Mouse (Mus musculus): ENCODE measurements around the gene Rspo1.

The Rspo1 gene

DNA sequence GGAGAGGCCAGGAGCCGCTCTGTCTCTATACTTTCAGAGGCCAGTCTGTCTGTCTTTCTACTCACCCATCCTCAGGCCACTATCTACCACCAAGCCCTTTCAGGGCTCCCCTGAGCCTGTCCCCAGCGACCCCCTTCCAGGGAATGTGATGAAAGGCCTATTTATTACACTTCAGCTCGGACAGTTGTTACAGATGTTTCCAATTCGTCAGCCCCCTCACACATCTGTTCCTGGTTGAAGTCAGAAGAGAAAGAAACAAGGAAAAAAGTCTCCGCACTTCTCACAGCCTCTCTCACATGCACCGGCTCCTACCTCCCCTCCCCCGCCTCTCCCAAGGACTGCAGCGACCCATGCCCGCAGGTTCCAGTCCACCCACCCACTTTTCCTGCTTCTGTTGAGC, 13.9 kb upstream of the Rspo1 start:
- no peak for DNase-seq (ENCODE audit: low spot score in 2 of 2)

DNA sequence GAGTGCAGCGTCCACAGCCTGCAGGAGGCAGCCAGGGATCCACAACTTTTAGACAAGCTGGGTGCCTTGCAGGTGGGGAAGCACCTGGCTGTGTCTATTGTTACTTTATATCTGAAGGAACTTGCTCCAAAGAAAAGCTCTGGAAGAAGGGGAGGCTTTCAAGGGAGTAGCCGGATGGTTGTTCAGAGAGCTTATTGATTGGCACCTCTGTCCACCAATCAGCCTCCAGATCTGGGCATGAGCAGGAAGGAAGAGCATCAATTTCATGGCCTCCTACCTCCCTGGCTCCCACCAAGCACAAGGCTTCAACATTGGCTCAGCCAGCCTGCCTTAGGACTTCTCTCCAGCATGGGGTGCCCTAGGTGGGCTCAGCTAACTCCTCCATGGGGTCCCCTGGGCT, 12.9 kb upstream of the Rspo1 start:
- DNase-seq (ENCODE audit: low spot score in 2 of 2), result no peak

DNA sequence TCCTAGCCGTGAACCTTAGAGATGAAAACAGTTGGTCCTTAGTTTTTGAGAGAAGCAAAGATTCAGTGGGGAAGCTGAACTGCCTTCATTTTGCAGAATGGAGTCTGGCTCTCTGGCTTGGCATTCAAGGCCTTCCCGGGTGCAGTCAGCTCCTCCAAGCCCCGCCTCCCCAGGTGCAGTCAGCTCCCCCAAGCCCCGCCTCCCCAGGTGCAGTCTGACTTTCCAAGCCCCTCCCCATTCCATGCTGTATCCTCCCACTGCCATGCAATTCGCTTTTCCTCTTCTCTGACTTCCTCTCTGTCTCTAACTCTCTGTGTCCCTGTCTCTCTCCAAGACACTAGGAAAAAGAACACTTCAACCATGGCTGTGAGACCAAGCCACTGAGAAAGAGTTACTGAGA, 8.0 kb upstream of the Rspo1 start:
- no peak for DNase-seq (ENCODE audit: low spot score in 2 of 2)

DNA sequence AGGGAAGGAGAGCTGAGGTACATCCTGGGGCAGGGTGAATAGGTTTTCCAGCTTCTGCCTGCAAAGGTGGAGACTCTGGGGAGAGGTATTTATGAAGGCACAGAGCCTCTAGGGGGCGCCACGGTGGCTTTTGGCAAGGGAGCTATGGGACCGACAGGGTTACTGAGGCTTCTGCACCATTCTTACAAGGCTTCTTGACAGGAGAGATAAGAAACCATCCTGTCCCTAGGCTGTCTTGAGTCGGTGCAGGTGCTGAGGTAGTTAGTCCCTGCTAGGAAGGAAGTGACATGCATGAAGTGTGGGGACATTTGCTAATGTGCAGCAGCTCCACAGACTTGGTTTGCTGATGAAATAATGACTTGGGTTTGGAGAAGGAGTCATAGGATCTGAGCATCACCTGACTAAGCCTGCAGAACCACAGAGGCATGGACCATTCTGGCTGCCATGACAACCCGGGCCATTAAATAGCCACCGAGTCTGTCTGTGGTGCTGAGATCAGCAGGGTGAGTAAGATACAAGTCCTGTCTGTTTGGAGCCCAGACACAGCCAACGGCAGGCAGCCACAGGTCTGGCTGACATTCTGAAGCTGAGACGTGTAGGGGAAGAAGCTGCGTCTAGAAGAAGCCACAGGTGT, 2.2 kb upstream of the Rspo1 start:
- no peak for DNase-seq (ENCODE audit: low spot score in 2 of 2)

DNA sequence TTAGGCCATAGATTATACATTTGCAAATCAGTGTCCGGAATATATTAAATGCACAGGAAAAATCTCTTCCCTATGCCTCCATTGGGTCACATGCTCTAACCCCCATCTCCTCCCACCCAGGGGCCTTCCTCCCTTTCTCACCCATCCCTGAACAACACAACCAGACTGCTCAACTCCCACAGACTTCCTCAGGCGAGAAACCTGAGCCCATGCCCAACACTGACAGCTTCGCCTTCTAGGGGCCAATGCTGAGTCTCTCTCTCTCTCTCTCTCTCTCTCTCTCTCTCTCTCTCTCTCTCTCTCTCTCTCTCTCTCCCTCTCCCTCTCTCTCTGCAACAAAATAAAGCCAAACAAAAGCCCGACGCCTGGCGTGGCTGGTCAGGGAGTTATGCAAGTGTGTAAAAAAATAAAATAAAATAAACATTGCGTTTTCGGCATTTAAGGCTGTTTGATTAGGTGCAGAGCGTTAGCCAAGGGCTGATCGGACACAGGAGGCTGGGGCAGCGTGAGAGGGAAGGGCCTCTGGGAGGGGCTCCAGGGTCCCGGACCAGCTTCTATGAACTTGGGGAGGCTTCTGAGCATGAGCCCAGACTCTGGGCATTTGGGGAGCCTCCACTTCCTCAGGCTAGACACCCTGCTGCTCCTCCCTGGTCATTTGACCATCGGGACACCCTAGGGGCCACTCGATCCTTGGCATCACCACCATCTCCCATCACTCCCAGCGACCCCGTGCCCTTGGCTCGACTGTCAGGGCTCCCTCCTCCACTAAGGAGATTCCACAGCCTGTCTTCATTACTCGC, 1.2 kb upstream of the Rspo1 start:
- no peak for DNase-seq (ENCODE audit: low spot score in 2 of 2)

DNA sequence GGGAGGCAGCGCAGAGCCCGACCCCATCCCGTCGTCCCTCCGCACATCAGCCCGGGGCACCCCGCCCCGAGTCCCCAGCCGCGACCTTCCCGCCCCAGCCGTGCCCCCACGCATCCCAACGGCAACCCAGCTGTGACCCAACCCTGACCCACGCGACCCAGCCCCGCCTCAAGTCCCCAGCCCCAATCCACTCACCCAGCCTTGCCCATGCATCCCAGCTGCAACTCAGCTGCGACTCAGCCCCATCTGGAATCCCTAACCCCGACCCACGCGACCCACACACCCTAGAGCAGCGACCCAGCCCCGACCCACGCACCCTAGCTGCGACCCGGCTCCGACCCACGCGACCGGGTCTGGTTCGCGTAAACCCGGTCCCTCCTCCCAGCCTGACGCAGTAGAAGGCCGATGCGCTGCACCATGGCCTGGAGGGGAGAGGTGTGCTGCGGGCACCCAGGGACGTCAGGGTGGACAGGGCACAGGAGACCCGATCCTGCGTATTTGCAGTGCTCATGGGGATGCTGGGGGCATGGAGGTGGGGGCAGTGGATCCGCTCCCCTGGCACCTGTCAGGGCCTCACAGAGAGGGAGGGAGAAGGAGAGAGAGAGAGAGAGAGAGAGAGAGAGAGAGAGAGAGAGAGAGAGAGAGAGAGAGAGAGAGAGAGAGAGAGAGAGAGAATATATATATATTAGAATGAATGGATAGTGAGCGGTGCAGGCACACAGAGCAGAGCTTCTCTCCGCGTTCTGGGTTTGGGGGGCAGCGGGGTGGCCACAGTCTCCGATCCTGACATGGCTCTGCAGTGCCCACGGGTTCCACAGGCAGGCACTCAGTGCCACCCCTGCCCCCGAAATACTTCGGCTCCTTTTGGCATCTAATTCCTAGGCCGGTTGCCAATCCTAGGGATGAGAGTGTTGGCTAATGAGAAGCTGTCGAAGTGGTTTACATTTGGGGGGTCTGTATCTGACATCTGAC, 795 bp downstream of the Rspo1 start:
- DNase-seq (ENCODE audit: low spot score in 2 of 2), result no peak

DNA sequence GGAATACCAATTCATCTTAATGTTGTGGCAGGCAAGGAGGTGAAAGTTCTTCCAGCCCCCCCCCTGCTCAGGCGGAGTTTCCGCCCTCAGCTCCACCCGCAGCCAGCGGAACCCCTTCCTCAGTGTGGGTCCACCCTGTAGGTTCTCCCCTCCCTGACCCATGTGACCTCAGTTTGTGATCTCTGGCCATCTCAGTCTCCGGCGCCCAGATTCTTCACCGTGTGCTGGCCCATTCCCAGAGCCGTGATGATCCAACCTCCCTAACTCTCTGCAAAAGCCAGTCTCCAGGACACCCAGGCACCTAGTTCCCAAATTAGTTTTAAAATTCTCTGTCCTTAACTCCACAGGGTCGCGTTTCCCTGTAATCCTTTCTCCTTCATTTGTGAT, 1.5 kb downstream of the Rspo1 start:
- DNase-seq (ENCODE audit: low spot score in 2 of 2), result no peak

DNA sequence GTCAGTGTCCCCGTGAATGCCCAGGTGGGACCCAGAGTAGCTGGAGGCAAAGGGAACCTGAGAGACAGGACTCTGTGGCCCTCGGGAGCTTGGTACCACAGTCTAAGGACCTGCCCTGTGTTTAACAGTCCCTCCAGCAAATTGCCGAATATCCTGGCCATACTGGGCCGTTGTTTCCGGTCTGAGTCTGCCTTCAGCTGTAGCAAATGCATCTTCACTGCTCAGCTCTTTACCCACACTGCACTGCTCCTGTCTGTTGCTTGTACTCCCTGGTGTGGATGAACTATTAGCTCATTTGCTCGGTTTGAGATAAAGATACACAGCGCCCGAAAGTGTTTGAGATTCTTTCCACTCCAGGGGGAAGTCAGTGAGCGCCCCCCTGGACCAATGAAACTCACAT, 2.2 kb downstream of the Rspo1 start:
- no peak for DNase-seq (ENCODE audit: low spot score in 2 of 2)

DNA sequence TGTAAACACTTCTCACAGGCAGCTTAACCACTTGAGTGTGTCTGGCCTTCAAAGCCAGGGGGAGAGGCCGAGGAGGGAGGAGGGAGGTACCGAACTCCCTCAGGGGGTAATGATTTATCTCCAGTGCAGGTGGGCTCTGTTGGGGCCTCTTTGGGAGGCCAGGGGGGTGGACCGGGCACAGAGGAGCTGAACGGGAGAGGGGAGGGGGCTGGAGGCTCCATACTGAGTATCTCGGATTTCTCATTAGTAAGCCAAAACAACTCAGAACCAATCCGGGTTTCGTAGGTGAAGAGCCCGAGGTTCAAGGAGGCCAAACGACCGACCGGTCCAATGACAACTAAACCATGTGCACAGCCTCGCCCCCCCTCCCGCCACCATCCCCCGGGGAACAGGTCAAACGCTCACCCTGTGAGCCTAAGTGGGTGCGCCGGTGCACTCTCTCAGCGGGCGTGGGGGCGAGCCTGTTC, 3.6 kb downstream of the Rspo1 start:
- no peak for DNase-seq (ENCODE audit: low spot score in 2 of 2)

DNA sequence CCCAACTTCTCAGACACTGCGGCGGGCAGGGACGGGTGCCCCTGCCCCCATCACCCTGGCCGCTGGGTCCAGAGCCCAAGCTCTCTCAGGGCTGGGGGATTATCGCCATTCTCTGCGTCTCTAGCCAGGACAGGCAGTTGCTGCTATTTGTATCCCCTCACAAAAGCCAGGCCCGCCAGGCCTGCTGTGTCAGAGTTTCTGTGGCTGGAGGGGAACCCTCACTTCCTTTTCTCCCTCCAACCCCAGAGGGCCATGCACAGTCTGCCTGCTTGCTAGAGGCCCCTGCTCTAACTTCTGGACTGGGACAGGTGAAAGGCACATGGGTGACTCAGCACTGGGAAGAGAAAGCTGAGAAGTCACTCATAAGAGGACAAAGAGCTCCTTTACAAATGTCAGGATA, 4.1 kb downstream of the Rspo1 start:
- DNase-seq (ENCODE audit: low spot score in 2 of 2), result no peak

DNA sequence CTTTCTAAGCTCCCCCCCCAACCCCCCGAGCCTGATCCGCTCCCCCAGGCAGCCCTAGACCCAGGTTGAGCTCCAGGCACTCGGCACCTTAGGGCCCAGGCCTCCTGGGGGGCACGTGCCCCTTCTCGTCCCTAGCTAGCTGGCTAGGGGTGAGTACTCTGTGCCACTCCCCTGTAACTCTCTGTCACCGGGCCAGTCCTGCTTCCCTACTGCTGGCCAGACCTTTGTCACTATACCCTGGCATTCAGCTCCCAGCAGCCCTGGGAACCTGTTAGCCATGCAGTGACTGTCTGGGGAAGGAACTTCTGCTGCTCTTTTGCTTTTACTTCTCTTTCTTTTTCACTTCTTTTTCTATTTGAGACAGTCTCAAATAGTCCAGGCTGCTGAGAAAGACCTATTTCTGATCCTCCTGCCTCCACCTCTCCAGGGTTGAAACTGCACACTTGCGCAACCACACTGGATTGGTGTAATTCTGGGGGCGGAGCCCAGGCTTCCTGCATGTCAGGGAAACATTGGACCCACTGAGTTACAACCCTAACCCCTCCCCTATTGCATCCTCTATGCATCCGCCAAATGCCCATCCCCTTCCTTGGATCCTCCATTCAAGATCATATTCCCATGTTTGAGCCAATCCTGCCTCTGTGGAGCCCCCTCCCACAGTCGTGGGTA, 11.4 kb downstream of the Rspo1 start:
- no peak for DNase-seq (ENCODE audit: low spot score in 2 of 2)

DNA sequence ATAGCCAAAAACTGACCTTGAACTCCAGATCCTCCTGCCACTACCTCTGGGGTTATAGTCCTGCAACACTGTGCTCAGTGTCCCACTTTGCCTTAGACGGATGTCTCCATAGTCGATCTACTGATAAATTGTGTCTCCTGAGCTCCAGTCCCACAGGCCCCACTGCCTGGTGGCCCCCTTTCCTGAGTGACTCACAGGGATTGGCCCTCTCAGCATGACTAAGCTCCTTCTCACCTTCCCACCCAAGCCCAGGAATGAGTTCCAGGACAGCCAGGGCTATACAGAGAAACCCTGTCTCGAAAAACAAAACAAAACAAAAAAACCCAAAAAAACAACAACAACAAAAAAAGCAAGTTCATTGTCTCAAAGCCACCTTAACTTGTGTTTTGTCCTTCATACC, 13.3 kb downstream of the Rspo1 start:
- no peak for DNase-seq (ENCODE audit: low spot score in 2 of 2)

DNA sequence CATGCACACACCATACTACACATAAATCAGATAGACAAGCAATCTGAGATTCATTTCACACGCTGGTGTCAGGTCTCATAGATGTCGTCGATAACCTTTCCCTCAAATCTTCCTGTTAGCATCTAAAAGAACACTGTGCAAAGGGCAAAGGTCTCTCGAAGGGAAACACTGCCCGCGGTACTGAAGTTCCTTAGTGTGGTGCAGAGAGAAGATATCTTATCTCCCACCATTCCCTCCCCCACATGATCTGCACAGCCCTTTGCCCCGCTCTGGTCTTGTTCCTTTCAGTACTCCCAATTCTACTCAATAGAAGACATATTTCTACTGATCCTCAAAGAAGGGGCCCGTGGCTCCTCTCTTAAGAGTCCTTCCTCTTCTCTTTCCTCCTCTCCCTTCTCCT, 16.7 kb downstream of the Rspo1 start:
- no peak for DNase-seq (ENCODE audit: low spot score in 2 of 2)

DNA sequence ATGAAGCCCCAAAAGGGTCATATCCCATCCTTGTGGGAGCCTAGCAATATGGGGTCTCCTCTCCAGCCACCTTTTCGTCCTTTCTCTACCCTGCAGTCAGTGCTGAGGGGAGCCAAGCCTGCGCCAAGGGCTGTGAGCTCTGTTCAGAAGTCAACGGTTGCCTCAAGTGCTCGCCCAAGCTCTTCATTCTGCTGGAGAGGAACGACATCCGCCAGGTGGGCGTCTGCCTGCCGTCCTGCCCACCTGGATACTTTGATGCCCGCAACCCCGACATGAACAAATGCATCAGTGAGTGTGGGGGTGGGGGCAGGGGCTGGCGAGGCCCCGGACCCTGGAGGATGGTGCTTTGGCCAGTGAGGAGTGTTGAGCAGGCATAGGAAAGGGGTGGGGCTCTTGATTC, 18.7 kb downstream of the Rspo1 start:
- DNase-seq (ENCODE audit: low spot score in 2 of 2), result no peak

DNA sequence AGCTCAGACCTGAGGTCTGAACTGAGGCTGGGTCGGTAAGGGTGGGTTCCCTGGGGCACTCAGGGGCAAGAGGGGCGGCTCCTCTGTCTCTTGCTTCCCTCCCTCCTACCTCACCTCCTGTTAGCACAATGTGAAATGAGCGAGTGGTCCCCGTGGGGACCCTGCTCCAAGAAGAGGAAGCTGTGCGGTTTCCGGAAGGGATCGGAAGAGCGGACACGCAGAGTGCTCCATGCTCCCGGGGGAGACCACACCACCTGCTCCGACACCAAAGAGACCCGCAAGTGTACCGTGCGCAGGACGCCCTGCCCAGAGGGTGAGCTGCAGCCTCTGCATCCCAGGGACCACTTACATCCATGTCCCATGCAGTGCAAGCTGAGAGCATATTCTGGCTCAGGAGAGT, 21.2 kb downstream of the Rspo1 start:
- DNase-seq (ENCODE audit: low spot score in 2 of 2), result no peak

DNA sequence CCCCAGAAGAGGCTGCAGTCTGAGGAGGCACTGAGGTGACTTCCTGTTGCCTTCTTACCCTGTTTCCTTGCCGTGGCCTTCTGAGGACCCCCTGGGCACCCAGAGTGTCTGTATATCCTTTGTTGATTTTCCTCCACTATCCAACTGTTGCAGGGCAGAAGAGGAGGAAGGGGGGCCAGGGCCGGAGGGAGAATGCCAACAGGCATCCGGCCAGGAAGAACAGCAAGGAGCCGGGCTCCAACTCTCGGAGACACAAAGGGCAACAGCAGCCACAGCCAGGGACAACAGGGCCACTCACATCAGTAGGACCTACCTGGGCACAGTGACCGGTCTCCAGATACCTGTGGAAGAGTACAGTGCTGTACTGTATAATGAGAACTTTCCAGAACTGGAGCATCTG, 22.0 kb downstream of the Rspo1 start:
- no peak for DNase-seq (ENCODE audit: low spot score in 2 of 2)

DNA sequence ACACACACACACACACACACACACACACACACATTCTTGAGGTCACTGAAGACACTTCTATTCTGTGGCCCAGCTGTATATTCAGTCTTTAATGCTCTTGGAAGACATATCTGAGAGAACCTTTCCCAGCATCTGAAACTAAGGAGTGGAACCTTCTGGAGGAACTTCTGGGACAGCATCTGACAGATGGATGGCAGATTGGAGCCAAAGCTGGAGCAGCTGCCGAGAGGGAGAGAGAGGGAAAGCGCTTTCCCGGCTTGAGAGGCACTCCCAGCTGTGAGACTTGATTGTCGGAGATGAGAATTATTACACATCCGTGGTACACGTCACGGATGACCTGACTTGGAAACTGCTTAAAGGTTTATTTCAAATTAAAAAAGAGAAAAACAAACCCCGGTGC, 22.5 kb downstream of the Rspo1 start:
- DNase-seq (ENCODE audit: low spot score in 2 of 2), result no peak

DNA sequence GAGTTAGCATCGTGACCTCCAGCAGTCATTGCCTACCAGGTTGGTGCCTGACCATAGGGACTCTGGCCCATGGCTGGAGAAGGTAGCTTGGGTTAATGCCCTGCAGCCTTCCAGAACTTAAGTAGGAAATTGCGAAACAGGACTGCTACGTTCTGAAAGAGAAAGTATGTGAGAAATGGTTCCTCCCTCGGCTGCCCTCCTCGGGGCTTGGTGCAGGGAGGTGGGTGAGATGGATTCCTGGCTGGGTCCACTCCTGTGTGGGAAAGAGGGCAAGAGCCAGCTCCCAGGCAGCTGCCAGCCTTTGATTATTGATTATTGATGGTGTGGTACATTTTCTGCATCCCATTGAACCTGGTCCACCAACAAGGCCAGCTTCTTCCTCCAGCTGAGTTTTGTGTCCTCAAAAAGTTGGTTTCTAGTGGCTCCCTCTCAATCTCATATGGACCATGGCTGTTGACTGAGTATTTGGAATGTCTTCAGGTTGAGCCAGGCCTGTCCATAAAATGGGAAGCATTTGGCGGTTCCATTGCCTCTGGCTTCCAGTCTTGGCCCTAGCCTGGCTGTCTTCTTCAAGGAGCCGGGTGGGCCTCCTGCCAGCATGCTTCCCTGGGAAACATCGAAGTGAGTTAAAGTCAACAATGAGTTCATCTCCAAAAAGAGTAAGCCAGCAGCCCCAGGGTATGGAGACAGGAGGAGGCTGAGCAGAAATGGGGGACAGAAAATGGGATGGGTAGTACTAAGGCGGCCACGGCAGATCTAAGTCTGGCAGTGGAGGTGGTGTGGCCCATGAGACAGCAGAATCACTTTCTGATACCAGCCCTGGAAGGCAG, 29.8 kb downstream of the Rspo1 start, which contains the start of gene Gnl2:
Gnl2 (plus strand) TSS at position 780 of the 830 bp plus-strand sequence.
- DNase-seq (ENCODE audit: low spot score in 2 of 2), result no peak

DNA sequence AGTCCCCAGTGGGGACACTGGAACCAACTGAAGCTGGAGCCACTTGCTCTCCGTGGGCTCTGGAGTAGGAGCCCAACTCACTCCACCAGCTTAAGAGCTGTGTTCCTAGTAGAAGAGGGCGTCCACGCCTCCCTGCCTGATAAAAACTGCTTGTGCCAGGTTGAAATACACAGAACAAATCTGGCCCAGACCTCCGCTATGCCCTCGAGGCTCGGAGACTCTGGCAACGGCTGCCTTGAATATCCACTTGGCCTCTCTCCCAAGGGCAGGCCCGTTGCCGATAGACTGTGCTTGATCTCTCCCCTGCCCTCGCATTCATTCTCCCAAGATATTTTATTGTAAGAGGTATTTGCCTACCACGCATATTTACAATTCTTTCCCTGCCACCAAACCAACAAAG, 31.2 kb downstream of the Rspo1 start:
- DNase-seq (ENCODE audit: low spot score in 2 of 2), result no peak

DNA sequence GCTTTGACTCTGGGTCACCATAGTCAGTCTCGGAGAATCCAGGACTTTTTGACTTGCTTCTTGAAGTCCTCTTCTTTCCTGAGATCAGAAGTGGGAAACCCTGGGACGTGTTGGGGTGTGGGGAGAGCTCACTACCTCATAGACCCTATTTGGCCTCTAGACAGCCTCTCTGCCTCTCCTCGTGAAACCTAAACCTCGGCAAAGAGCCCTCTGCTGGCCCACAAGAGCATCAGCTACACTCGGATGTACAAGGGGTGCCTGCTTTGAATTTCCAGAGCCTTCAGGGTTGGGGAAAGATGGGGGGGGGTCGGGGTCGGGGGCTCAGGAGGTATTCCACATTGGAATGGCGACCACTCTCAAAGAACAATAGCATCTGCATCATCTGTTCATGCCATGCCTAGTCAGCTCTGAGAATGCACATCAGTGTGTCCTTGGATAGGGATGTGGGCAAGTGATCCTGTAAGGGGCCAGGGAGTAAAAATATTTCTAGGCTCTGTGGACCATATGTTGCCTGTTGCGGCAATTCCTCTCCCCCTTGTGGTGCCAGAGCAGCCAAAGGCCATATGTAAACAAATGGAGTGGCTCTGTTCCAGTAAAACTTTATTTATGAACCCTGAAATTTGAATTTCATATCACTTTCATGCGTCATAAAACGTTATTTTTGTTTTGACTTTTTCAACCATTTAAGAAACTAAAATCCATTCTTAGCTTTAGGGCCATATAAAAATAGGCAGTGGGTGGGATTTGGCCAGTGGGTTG, 34.7 kb downstream of the Rspo1 start:
- no peak for DNase-seq (ENCODE audit: low spot score in 2 of 2)
